Mouse (Mus musculus) myocyte (in vitro differentiated cells): ENCODE measurements around the gene Plcxd1. TPM values are rescaled to one million over a fixed set of nuclear protein-coding genes. Genes with fewer than 3 reads are reported as not detected.
"Not testable (repeated sequence)": the region's sequence is repeated elsewhere in the genome, so short reads cannot be mapped to it uniquely, and the experiment has no call there.

Source experiments
- H3K27me3 ChIP-seq: one replicate; pipeline ENCODE4 v1.6.1; 2011; ENCODE audit not compliant: control insufficient read depth, insufficient read depth, insufficient read length
- H3K36me3 ChIP-seq: one replicate; pipeline ENCODE4 v1.6.1; 2011; ENCODE audit not compliant: control insufficient read depth, insufficient read depth
- H3K4me2 ChIP-seq: one replicate; pipeline ENCODE4 v1.6.1; 2011; ENCODE audit warnings: low read depth, control low read depth
- H3K4me3 ChIP-seq: one replicate; pipeline ENCODE4 v1.5.1; 2011; ENCODE audit warnings: mild to moderate bottlenecking, control low read depth, moderate library complexity
- H3K79me2 ChIP-seq: one replicate; pipeline ENCODE4 v1.6.1; 2011; ENCODE audit not compliant: control insufficient read depth, insufficient read depth
- H3ac ChIP-seq: one replicate; pipeline ENCODE4 v1.6.1; 2011; ENCODE audit not compliant: control insufficient read depth, insufficient read length
- CEBPB ChIP-seq: IDR thresholded peaks from 2 replicates; pipeline ENCODE4 v1.6.1; 2011; ENCODE audit warnings: mild to moderate bottlenecking, moderate library complexity; ENCODE audit not compliant: poor library complexity, insufficient read depth, severe bottlenecking
- E2F4 ChIP-seq: IDR thresholded peaks from one replicate; pipeline ENCODE4 v1.6.1; 2011; ENCODE audit warnings: mild to moderate bottlenecking, control low read depth, moderate library complexity; ENCODE audit not compliant: insufficient read depth
- MAX ChIP-seq: IDR thresholded peaks from one replicate; pipeline ENCODE4 v1.6.1; 2011; ENCODE audit warnings: low read depth, mild to moderate bottlenecking, control low read depth
- MYOD1 ChIP-seq, 3 experiments: IDR thresholded peaks; one replicate each; pipeline ENCODE4 v1.6.1; 2011; ENCODE audit warnings: control low read depth in 2 of 3, low read depth in 2 of 3, mild to moderate bottlenecking in 2 of 3, moderate library complexity in 1 of 3; ENCODE audit not compliant: insufficient read length in 2 of 3, control insufficient read depth in 1 of 3
- MYOG ChIP-seq, 3 experiments: IDR thresholded peaks; one replicate each; pipeline ENCODE4 v1.6.1; 2011; ENCODE audit warnings: control low read depth in 2 of 3, low read depth in 2 of 3, mild to moderate bottlenecking in 2 of 3; ENCODE audit not compliant: insufficient read length in 2 of 3, control insufficient read depth in 1 of 3, insufficient read depth in 1 of 3
- POLR2A ChIP-seq: IDR thresholded peaks from one replicate; pipeline ENCODE4 v1.6.1; 2011; ENCODE audit warnings: low read depth, mild to moderate bottlenecking, control low read depth, moderate library complexity; ENCODE audit not compliant: insufficient read length
- POLR2AphosphoS2 ChIP-seq: IDR thresholded peaks from one replicate; pipeline ENCODE4 v1.6.1; 2011; ENCODE audit warnings: low read depth, control low read depth; ENCODE audit not compliant: insufficient read length
- REST ChIP-seq: IDR thresholded peaks from one replicate; pipeline ENCODE4 v1.6.1; 2011; ENCODE audit warnings: mild to moderate bottlenecking, control low read depth, moderate library complexity; ENCODE audit not compliant: insufficient read depth, insufficient read length
- SRF ChIP-seq: IDR thresholded peaks from one replicate; pipeline ENCODE4 v1.6.1; 2011; ENCODE audit warnings: low read depth; ENCODE audit not compliant: control insufficient read depth, insufficient read length
- TCF12 ChIP-seq: IDR thresholded peaks from one replicate; pipeline ENCODE4 v1.6.1; 2011; ENCODE audit warnings: mild to moderate bottlenecking, control low read depth; ENCODE audit not compliant: poor library complexity, insufficient read depth, severe bottlenecking
- TCF3 ChIP-seq: IDR thresholded peaks from one replicate; pipeline ENCODE4 v1.6.1; 2011; ENCODE audit warnings: low read depth, control low read depth; ENCODE audit not compliant: insufficient read length
- USF1 ChIP-seq: IDR thresholded peaks from one replicate; pipeline ENCODE4 v1.6.1; 2011; ENCODE audit warnings: low read depth, mild to moderate bottlenecking, control low read depth, moderate library complexity
- polyA plus RNA-seq: library from polyadenylated mRNA; unstranded; fragments of >200 nt; fragmentation: generic; extraction: Trizol; gene quantifications from one replicate; pipeline ENCODE4 v1.2.1, GENCODE M21; 2012; ENCODE audit warnings: missing spikeins

The Plcxd1 gene
- polyA plus RNA-seq, 1 experiment: 0.68 TPM

DNA sequence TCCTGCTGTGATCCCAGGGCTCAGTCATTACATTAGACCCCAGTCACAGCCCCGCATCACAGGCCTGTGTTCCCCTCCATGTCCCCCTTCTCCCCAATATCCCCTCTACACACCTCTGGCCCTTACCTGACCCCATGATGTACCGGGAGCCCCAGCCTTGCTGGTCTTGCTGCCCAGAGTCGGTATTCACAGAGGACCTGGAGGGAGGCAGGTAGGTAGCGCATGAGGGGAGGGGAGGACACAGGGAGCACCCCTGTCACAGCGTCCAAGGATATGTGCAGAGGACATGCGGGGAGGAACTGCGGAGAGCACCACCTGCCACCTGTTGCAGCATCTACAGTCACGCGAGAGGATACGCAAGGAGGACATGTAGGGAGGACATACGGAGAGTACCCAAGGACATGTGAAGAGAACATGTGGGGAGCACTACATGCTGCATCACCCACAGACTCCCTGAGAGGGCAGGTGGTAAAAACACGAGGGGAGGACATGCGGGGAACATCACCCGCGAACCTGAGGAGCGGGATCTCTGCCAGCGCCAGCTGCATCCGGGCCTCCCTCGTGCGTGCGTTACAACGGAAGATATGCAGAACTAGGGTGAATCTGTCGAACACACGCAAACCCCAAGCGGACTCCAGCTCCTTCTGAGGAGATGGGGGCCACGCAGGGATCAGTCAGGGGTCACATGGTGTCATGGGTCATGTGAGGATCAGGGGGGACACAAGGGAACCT, 6.5 kb downstream of the Plcxd1 start:
- Histone ChIP-seq H3ac (peak overlapping the region; percentile 63), H3K36me3 (peaks cover 4% of the 10 kb centered on the region), H3K27me3 (no peaks in the 10 kb centered on the region), H3K4me2 (peak overlapping the region; percentile 68), H3K79me2 (peaks cover 17% of the 10 kb centered on the region), H3K4me3 (peak overlapping the region; percentile 84)
- TF ChIP-seq POLR2A (no peak), SRF (no peak), POLR2AphosphoS2 (no peak), E2F4 (no peak)

DNA sequence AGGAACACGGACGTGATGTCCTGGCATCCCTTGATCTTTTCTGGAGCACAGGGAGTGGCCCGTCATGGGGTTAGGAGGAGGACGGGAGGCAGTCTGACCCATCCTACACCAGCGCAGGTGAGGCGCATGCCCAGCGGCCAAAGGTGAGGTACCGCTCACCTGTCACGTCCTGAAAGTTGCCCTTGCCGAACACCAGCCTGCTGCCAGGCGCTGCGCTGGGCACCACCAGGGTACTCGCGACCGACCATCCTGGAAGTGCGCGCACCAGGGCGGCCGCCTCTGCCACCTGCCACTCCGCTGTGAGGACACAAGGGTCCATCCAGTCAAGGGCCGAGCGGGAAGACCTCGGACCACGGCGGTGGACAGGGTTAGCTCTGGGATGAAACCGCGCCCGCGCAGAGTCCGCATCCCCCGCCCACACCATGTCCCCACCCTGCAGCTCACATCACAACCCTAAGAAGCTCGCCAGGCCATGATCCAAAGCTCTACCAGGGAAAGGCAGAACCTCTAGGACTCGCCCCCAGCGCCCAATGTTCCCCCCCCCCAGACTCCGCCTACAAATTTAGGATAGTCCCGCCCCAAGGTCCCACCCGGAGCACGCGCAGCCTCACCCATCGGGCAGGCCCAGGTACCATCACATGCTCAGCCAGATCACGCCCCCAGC, 7.3 kb downstream of the Plcxd1 start:
- H3K4me3 ChIP-seq: peak overlapping the region; percentile 84
- no peaks in the 10 kb centered on the region for H3K27me3 ChIP-seq
- peak overlapping the region; percentile 68 for H3K4me2 ChIP-seq
- peak overlapping the region; percentile 63 for H3ac ChIP-seq
- no peak for TF ChIP-seq E2F4
- peaks cover 4% of the 10 kb centered on the region for H3K36me3 ChIP-seq
- H3K79me2 ChIP-seq: peaks cover 17% of the 10 kb centered on the region

DNA sequence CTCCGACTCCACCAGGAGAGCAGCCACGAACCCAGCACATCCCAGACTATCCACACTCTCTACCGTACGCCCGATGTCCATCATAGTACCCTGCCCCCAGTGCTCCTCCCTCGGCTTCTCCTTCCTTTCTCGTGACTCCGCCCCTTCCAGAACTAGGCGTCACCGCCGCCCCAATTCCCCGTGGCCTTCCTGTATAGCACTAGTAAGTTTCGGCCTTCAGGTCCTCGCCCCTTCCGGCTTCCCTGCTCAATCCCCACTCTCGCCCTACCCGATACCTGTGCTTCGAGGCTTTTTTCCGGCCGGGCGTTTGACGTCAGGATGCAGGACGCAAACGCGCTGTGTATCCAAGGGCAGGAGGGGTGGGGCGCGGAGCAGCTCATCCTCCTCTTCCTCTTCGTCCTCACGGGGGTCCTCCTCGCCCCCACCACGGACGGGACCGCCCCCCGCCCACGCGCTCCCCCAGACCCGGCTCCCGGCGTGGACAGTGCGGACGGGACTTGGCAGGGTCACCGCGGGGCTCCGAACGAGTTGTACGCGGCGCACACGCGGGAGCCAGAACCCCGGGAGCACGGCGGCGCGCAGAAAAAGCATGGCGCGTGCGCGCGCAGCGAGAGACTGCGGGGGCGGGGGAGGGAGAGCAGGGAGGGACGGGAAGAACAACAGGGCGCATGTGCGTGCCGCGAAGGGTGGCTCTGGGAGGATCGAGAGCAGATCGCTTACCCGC, 8.0 kb downstream of the Plcxd1 start, which contains the start of gene Gtpbp6:
Gene Gtpbp6, minus strand, starts transcription at position 617 of the 724 bp plus-strand sequence.
- H3K4me3 ChIP-seq: peak within 1 kb of the TSS; percentile 84
- peak within 1 kb of the TSS; percentile 63 for H3ac ChIP-seq
- peaks cover 17% of the 10 kb centered on the region for H3K79me2 ChIP-seq
- peaks cover 4% of the 10 kb centered on the region for H3K36me3 ChIP-seq
- peak in 1 of 3 experiments; percentile 10 for TF ChIP-seq MYOD1 (IDR thresholded peaks at IDR 0.05; ENCODE audit: control insufficient read depth in 1 of 3, insufficient read length in 2 of 3, low read depth in 2 of 3)
- TF ChIP-seq POLR2AphosphoS2: peak; percentile 53
- no peak for TF ChIP-seq CEBPB
- TF ChIP-seq SRF: no peak
- peak; percentile 11 for TF ChIP-seq MAX
- TF ChIP-seq MYOG (IDR thresholded peaks at IDR 0.05; ENCODE audit: control insufficient read depth in 1 of 3, insufficient read depth in 1 of 3, insufficient read length in 2 of 3, low read depth in 2 of 3): peak in 1 of 3 experiments; percentile 4
- TF ChIP-seq POLR2A: peak; percentile 69
- H3K4me2 ChIP-seq: peak within 1 kb of the TSS; percentile 74
- no peaks in the 10 kb centered on the region for H3K27me3 ChIP-seq

DNA sequence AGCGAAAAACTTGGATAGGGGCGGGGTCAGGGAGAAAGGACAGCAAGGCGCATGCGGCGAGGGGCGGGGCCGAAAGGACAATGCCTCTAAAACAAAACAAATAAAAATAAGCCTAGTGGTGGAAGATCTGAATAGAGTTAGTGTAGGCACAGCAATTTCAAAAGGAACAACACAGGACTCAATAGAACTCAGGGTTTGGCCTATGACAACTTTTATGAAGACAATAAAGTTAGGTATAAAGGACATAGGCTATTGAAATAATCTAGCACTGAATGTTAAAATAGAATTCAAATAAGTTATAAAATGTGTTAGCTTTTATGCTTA, 8.5 kb downstream of the Plcxd1 start:
- TF ChIP-seq POLR2A (no peak), TCF3 (no peak), TCF12 (no peak), E2F4 (no peak), CEBPB (no peak), MYOG (IDR thresholded peaks at IDR 0.05; ENCODE audit: control insufficient read depth in 1 of 3, insufficient read depth in 1 of 3, insufficient read length in 2 of 3, low read depth in 2 of 3) (no peak), REST (no peak), SRF (no peak), MAX (no peak), USF1 (no peak), POLR2AphosphoS2 (no peak), MYOD1 (IDR thresholded peaks at IDR 0.05; ENCODE audit: control insufficient read depth in 1 of 3, insufficient read length in 2 of 3, low read depth in 2 of 3) (no peak)
- Histone ChIP-seq H3ac (peak overlapping the region; percentile 63), H3K79me2 (peaks cover 17% of the 10 kb centered on the region), H3K36me3 (peaks cover 6% of the 10 kb centered on the region), H3K4me2 (peak overlapping the region; percentile 74), H3K4me3 (peak overlapping the region; percentile 84), H3K27me3 (no peaks in the 10 kb centered on the region)

DNA sequence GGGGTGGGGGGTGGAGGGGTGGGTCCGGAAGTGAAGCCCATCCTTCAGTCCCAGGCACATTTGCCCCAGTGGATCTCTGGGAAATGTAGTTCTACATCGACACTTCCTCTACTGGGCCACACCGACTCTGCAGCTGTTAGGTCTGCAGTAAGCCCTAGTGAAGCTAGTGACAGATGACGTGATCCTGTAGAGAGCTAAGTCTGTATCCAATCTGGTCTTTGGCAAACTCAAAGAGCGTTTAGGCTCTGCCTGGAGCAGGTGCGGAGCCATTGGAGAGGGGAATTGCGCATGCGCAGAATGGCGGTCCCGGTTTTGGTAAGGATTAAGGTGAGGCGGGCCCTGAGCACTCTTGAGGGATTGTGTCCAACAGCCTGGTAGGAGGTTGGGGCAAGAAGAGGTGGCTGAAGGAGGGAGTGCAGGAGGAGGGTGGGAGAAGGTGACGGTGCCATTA, 10.2 kb downstream of the Plcxd1 start, which contains the start of gene Zfp605:
Gene Zfp605, plus strand, starts transcription at position 102 of the 451 bp plus-strand sequence.
- Histone ChIP-seq H3ac (no peak within 1 kb of the TSS), H3K79me2 (peaks cover 17% of the 10 kb centered on the region), H3K27me3 (no peaks in the 10 kb centered on the region), H3K4me2 (peak within 1 kb of the TSS; percentile 74), H3K36me3 (peaks cover 6% of the 10 kb centered on the region), H3K4me3 (peak within 1 kb of the TSS; percentile 38)
- TF ChIP-seq POLR2A (peak; percentile 53), MYOG (IDR thresholded peaks at IDR 0.05; ENCODE audit: control insufficient read depth in 1 of 3, insufficient read depth in 1 of 3, insufficient read length in 2 of 3, low read depth in 2 of 3) (peak; percentile 18 to 80 (median 69)), REST (no peak), USF1 (no peak), MAX (no peak), MYOD1 (IDR thresholded peaks at IDR 0.05; ENCODE audit: control insufficient read depth in 1 of 3, insufficient read length in 2 of 3, low read depth in 2 of 3) (peak; percentile 75 to 93 (median 89)), CEBPB (no peak), POLR2AphosphoS2 (peak; percentile 42), TCF3 (no peak), SRF (no peak), TCF12 (no peak), E2F4 (no peak)

DNA sequence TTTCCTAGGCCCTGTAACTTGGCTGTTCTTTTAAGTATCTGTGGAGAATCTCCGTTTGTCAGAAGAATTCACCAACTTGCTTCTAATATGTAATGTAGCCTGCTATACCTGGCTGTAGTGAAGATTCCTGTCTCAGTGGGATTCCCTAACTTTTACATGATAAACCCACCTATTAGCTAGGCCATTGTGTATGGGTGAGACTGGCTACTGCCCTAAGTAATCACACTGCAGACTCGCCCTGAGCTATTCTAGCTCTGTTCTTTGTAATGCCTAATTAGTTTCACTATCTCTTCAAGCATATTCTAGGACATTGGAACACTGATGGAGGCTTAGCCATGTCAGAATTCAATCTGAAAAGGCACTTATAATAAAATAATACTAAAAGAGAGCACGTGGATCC, 22.6 kb downstream of the Plcxd1 start:
- not testable (repeated sequence) for H3ac ChIP-seq, H3K27me3 ChIP-seq, H3K4me3 ChIP-seq, H3K4me2 ChIP-seq, H3K79me2 ChIP-seq, H3K36me3 ChIP-seq
